Mouse (Mus musculus) midbrain, postnatal 0 days (tissue): ENCODE results near the gene Ahcy. TPM values are rescaled to one million over a fixed set of nuclear protein-coding genes. Genes with fewer than 3 reads are reported as not detected.

ENCODE experiments used
- ATAC-seq: fragments of 200-750 bp; cut with Nextera tagmentation; 2 replicates; pipeline ENCODE4 v1.8.0; 2017; ENCODE audit warnings: moderate number of reproducible peaks, mild to moderate bottlenecking, moderate TSS enrichment, moderate library complexity; ENCODE audit not compliant: low FRiP score
- DNase-seq: peaks from one replicate; pipeline ENCODE4 v3.0.0-alpha.2; 2015; ENCODE audit warnings: low spot score
- H3K27ac ChIP-seq: fragments of 300-500 bp; sonication (generic); 2 replicates; pipeline ENCODE4 v1.5.1; 2014; ENCODE audit warnings: low read depth, mild to moderate bottlenecking, low read length, mixed read lengths
- H3K27me3 ChIP-seq: fragments of 300-500 bp; sonication (generic); 2 replicates; pipeline ENCODE4 v1.6.1; 2014; ENCODE audit warnings: low read length, control low read depth, mixed read lengths; ENCODE audit not compliant: insufficient read depth
- H3K36me3 ChIP-seq: fragments of 300-500 bp; sonication (generic); 2 replicates; pipeline ENCODE4 v1.6.1; 2014; ENCODE audit warnings: low read length, control low read depth, mixed read lengths; ENCODE audit not compliant: insufficient read depth
- H3K4me1 ChIP-seq: fragments of 300-500 bp; sonication (generic); 2 replicates; pipeline ENCODE4 v1.6.1; 2014; ENCODE audit warnings: mild to moderate bottlenecking, control low read depth, antibody characterized with exemption, low read length, mixed read lengths; ENCODE audit not compliant: insufficient read depth
- H3K4me2 ChIP-seq: fragments of 300-500 bp; sonication (generic); 2 replicates; pipeline ENCODE4 v1.6.1; 2014; ENCODE audit warnings: low read depth, mild to moderate bottlenecking, low read length, mixed read lengths; ENCODE audit not compliant: poor library complexity, severe bottlenecking
- H3K4me3 ChIP-seq: fragments of 300-500 bp; sonication (generic); 2 replicates; pipeline ENCODE4 v1.5.1; 2014; ENCODE audit warnings: low read depth, mild to moderate bottlenecking, low read length, moderate library complexity
- H3K9ac ChIP-seq: fragments of 300-500 bp; sonication (generic); replicated peaks from 2 replicates; pipeline ENCODE4 v1.6.1; 2014; ENCODE audit warnings: mild to moderate bottlenecking, low read length, moderate library complexity, mixed read lengths; ENCODE audit not compliant: poor library complexity, severe bottlenecking
- H3K9me3 ChIP-seq: fragments of 300-500 bp; sonication (generic); 2 replicates; pipeline ENCODE4 v1.6.1; 2016; ENCODE audit warnings: low read length, control low read depth
- CTCF ChIP-seq: IDR thresholded peaks from 2 replicates; pipeline ENCODE4 v1.5.1; 2016; ENCODE audit warnings: antibody characterized with exemption, mild to moderate bottlenecking
- WGBS: fragments of 180-500 bp; shearing (Covaris S2); extraction: QIAGEN DNeasy Blood & Tissue Kit; methylation state at CpG from one replicate; pipeline ENCODE4 v1.1.7; 2014; 5-methylcytosine and 5-hydroxymethylcytosine counted together
- polyA plus RNA-seq: library from polyadenylated mRNA; unstranded; fragments of >200 nt; fragmentation: Nextera tagmentation; extraction: Ambion mirVana; gene quantifications from 2 replicates; pipeline ENCODE4 v1.2.1, GENCODE M21; 2015
- total RNA-seq: library from RNA; depleted of rRNA; stranded (reverse); fragments of >200 nt; gene quantifications from 2 replicates; pipeline ENCODE4 v1.2.3, GENCODE M21; 2014; rRNA removed

Gene Ahcy
- total and polyA plus RNA-seq, 2 experiments from 2014 or later: 28.5 to 61.4 TPM

GRCm38 (mm10) chr2:155011086-155011656, 63.1 kb downstream of the Ahcy start:
- no peak for ATAC-seq
- H3K27me3 ChIP-seq: no peaks in the 10 kb centered on the region
- H3K27ac ChIP-seq: no peak overlapping the region

More at GRCm38 (mm10) chr2:155011086-155011656, 63.1 kb downstream of the Ahcy start:
- DNase-seq: no peak
- H3K4me1 ChIP-seq: no peaks in the 10 kb centered on the region
- no peak for TF ChIP-seq CTCF
- no peaks in the 10 kb centered on the region for H3K36me3 ChIP-seq
- 0 out of 2 replicates have a peak, but pooled peaks cover 5% of the 10 kb centered on the region for H3K9me3 ChIP-seq
- WGBS: 57% methylated on average over 3 of the region's 3 CpGs
- no peak overlapping the region for H3K9ac ChIP-seq
- no peak overlapping the region for H3K4me3 ChIP-seq
- no peak overlapping the region for H3K4me2 ChIP-seq

Other genes starting within 250 kb of the Ahcy start
- gene Eif2s2, start 181.6 kb downstream of the Ahcy start, total RNA-seq: 47.8 and 58.1 TPM in 2 replicates
- gene Eif2s2, start 181.6 kb downstream of the Ahcy start, polyA plus RNA-seq: 101 and 114 TPM in 2 replicates
- gene Gm14226, start 56.2 kb downstream of the Ahcy start, total RNA-seq: not detected in 2 replicates
- 0.06 and 0.07 TPM in 2 replicates for gene Gm14226, start 56.2 kb downstream of the Ahcy start, polyA plus RNA-seq
- 38.0 and 43.8 TPM in 2 replicates for gene Itch, start 59.0 kb upstream of the Ahcy start, total RNA-seq
- 16.0 and 20.4 TPM in 2 replicates for gene Itch, start 59.0 kb upstream of the Ahcy start, polyA plus RNA-seq
- 293 and 374 TPM in 2 replicates for gene Dynlrb1, start 162.0 kb upstream of the Ahcy start, total RNA-seq
- 776 and 856 TPM in 2 replicates for gene Dynlrb1, start 162.0 kb upstream of the Ahcy start, polyA plus RNA-seq
- 560 and 573 TPM in 2 replicates for gene Map1lc3a, start 201.8 kb upstream of the Ahcy start, total RNA-seq
- gene Map1lc3a, start 201.8 kb upstream of the Ahcy start, polyA plus RNA-seq: 839 and 943 TPM in 2 replicates